In the genomic region with DNA sequence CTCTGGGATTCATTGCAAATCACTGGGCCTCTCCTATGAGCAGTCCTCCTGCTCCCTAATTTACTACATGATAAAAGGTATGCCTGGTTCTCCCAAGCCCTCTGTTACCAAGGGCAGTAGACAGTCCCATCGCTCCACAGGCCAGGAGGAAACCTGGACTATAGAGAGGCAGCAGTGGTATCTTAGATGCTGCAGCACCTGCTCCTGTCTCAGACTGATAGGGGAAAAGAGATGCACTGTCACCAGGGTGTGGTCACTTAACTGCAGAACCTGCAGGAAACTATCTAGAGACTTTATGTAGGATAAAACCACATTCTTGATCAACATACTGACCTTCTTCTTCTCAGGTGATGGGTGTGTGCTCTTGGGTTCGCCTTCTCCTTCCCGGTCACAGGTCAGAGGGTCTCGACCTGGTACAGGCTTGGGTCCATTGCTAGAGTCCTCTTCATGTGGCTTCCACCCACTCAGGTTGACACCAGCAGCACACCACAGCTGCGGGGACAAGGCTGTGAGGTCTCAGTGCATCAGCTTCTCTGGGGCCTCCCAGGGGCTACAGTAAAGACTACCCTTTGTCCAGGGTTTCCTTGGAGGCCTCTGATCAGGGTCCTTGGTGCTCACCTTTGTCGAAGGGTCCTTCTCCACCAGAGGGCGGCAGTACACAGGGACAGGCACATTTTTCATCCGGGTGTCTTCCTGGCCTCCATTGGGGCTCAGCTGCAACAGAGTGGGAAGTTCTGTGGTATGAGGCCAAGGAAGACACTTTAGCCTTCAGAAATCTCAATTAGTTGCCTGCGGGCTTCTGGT, we compare ENCODE assay signal across 8 mouse cellular contexts. TPM values are rescaled to one million over a fixed set of nuclear protein-coding genes. Genes with fewer than 3 reads are reported as not detected.
DNase-seq lines count a peak whose midpoint lies in the region; TF ChIP-seq lines count a peak whose summit lies in the region.

No protein-coding gene starts in this region.

- no peak overlapping the region for H3K4me3 ChIP-seq in left cerebral cortex, adult 2 months
- peak overlapping the region; percentile 59 for H3K4me3 ChIP-seq in erythroblast, embryonic 14.5 days (replicated peaks)

- DNase-seq in adrenal gland, adult (ENCODE audit: inconsistent age in 2 of 2, low spot score in 1 of 2): peak; percentile 54 to 82
- no peak for DNase-seq in adrenal gland, adult 18-20 months (ENCODE audit: low spot score in 2 of 2)
- no peak for DNase-seq in left cerebral cortex, adult 2 months (ENCODE audit: extremely low spot score in 1 of 2, low spot score in 2 of 2)
- no peak for DNase-seq in left cerebral cortex, adult 9 months (ENCODE audit: low spot score in 2 of 2)
- peak; percentile 40 for DNase-seq in mesoderm, embryonic 11.5 days (ENCODE audit: low read depth, low spot score)
- DNase-seq in yolk sac, embryonic 10.5 days (ENCODE audit: low spot score): no peak
- DNase-seq in right cerebral cortex, postnatal 14 days: no peak

- peaks cover 73% of the 10 kb centered on the region for H3K4me1 ChIP-seq in erythroblast, embryonic 14.5 days (ENCODE audit: control insufficient read depth)

- H3K36me3 ChIP-seq in erythroblast, embryonic 14.5 days (ENCODE audit: control insufficient read depth): peaks cover 100% of the 10 kb centered on the region

- peak overlapping the region; percentile 40; the same call in 1 of the 2 replicates for H3K27ac ChIP-seq in left cerebral cortex, adult 2 months

- intact Hi-C loops in left cerebral cortex, adult 2 months (cut with DNase I): no loop called here

- peak; percentile 51 for TF ChIP-seq CTCF in left cerebral cortex, adult 2 months (IDR thresholded peaks at IDR 0.05)

- no peaks in the 10 kb centered on the region for H3K27me3 ChIP-seq in erythroblast, embryonic 14.5 days (ENCODE audit: control insufficient read depth)

- no peaks in the 10 kb centered on the region for H3K9me3 ChIP-seq in erythroblast, embryonic 14.5 days (ENCODE audit: control insufficient read depth, low read length)

RNA-seq across cellular contexts. Expression of a gene that starts 6.6 kb away (rescaled TPM):
- 100 to 1,000 TPM in 1 of 2 experiments, 10 to 100 TPM in 1; 50.8 to 100 TPM for total RNA-seq in adrenal gland, adult 18-20 months (2021)
- total RNA-seq in left cerebral cortex, adult 2 months (2021): 10 to 100 TPM; 46.5 to 51.2 TPM
- 14.9 and 16.7 TPM in 2 replicates for polyA plus RNA-seq in erythroblast, embryonic 14.5 days (2012)

RNA-seq across cellular contexts. Expression of a gene that starts 8.0 kb away (rescaled TPM):
- 100 to 1,000 TPM; 107 to 148 TPM for total RNA-seq in adrenal gland, adult 18-20 months (2021)
- 10 to 100 TPM; 67.6 to 72.1 TPM for total RNA-seq in left cerebral cortex, adult 2 months (2021)
- polyA plus RNA-seq in erythroblast, embryonic 14.5 days (2012): 6.4 and 7.5 TPM in 2 replicates

RNA-seq across cellular contexts. Expression of a gene that starts 8.0 kb away (rescaled TPM):
- 10 to 100 TPM; 40.6 to 46.1 TPM for total RNA-seq in adrenal gland, adult 18-20 months (2021)
- total RNA-seq in left cerebral cortex, adult 2 months (2021): 10 to 100 TPM; 54.8 to 55.2 TPM
- polyA plus RNA-seq in erythroblast, embryonic 14.5 days (2012): 1.7 and 1.8 TPM in 2 replicates

RNA-seq across cellular contexts. Expression of a gene that starts 16.4 kb away (rescaled TPM):
- 10 to 100 TPM; 33.0 to 33.9 TPM for total RNA-seq in adrenal gland, adult 18-20 months (2021)
- 10 to 100 TPM; 58.6 to 63.3 TPM for total RNA-seq in left cerebral cortex, adult 2 months (2021)
- 9.2 and 10.3 TPM in 2 replicates for polyA plus RNA-seq in erythroblast, embryonic 14.5 days (2012)

RNA-seq across cellular contexts. Expression of a gene that starts 16.7 kb away (rescaled TPM):
- 10 to 100 TPM; 48.5 to 54.1 TPM for total RNA-seq in adrenal gland, adult 18-20 months (2021)
- total RNA-seq in left cerebral cortex, adult 2 months (2021): 10 to 100 TPM; 30.7 to 32.4 TPM
- 7.5 and 12.0 TPM in 2 replicates for polyA plus RNA-seq in erythroblast, embryonic 14.5 days (2012)

Comparison
In these comparisons a context has a peak if more than half of its experiments do, and no peak if none do; other contexts are left out.
1. DNase-seq: peak in adrenal gland, adult (2 of 2) and mesoderm, embryonic 11.5 days (single experiment); none in adrenal gland, adult 18-20 months (0 of 2), left cerebral cortex, adult 2 months (0 of 2), left cerebral cortex, adult 9 months (0 of 2), yolk sac, embryonic 10.5 days (single experiment) and right cerebral cortex, postnatal 14 days (single experiment).